Mouse (Mus musculus): ENCODE results near the gene Srrm4.

DNA sequence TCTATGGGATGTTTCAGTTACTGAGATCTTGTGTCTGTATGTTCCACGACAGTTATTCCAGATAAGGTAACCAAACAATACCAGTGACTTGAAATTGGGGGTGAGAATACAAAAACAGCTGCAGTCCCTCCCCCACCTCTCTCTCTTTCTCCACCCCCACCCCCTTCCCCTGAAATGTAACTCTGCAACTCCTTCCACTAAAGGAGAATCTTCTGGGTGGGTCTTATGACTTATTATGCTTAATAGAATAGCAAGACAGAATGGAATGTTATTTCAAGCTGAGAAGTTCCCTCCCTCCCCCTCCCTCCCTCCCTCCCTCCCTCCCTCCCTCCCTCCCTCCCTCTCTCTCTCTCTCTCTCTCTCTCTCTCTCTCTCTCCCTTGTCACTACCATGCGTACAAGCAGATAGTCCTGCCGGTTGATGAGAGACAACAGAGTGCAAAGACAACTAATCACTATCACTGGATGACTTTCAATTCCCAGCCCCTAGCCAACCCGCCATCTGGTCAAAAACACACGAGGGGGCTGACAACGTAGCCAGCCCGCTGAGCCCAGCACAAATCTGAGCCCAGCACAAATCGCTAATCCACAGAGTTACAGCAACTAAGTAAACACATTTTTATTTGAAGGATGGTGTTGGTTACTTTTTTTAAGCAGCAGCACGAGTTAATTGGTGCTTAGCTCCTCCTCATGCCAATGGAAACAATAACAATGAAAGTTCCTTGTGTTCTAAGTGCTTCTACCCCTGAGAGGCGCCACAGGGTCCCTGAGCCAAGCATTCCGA is 143.0 kb downstream of the Srrm4 start:
- no peak for TF ChIP-seq CTCF (IDR thresholded peaks at IDR 0.05; ENCODE audit: control insufficient read depth, insufficient read depth, insufficient replicate concordance, low read depth, low read length)
- TF ChIP-seq POLR2A (IDR thresholded peaks at IDR 0.05; ENCODE audit: control insufficient read depth, low read depth, low read length) = no peak

Measured in testis, adult 2 months (tissue).